Mouse (Mus musculus): ENCODE measurements around the gene Abca8a.

- no peak for TF ChIP-seq CTCF (IDR thresholded peaks at IDR 0.05; ENCODE audit: low read depth, low read length)
- no peak for TF ChIP-seq POLR2A (IDR thresholded peaks at IDR 0.05; ENCODE audit: borderline replicate concordance, low read depth, low read length)
Measured at GRCm38 (mm10) chr11:110094846-110095380, 865 bp downstream of the Abca8a start.

Measured in bone marrow macrophage, adult 2 months (primary cell).